Mouse (Mus musculus) spleen, adult 10 weeks (tissue): ENCODE measurements around the gene Chrdl1. TPM values are rescaled to one million over a fixed set of nuclear protein-coding genes. Genes with fewer than 3 reads are reported as not detected.

Experiments used
- polyA plus RNA-seq: library from polyadenylated mRNA; stranded (reverse); fragments of 350-450 nt; fragmentation: Illumina TruSeq; extraction: RNeasy Lipid Tissue Mini Kit (QIAGEN cat#74804); gene quantifications from one replicate; pipeline ENCODE4 v1.2.3, GENCODE M21; 2015; ENCODE audit warnings: low replicate concordance; ENCODE audit not compliant: insufficient read depth

Chrdl1 gene
- polyA plus RNA-seq, result 5.3 TPM

GRCm38 (mm10) chrX:143393791-143394369 is at the start of gene Chrdl1:
Gene Chrdl1 (minus strand): TSS chrX:143394262.

Other genes starting within 250 kb of the Chrdl1 start
- 0.37 TPM for gene Pak3, start 124.3 kb upstream of the Chrdl1 start, polyA plus RNA-seq